Mouse (Mus musculus): Measurements from ENCODE around the gene F11r. TPM values are rescaled to one million over a fixed set of nuclear protein-coding genes. Genes with fewer than 3 reads are reported as not detected.

Gene F11r
- polyA plus RNA-seq, 1 experiment from 2014 or later, result 13.4 TPM

DNA sequence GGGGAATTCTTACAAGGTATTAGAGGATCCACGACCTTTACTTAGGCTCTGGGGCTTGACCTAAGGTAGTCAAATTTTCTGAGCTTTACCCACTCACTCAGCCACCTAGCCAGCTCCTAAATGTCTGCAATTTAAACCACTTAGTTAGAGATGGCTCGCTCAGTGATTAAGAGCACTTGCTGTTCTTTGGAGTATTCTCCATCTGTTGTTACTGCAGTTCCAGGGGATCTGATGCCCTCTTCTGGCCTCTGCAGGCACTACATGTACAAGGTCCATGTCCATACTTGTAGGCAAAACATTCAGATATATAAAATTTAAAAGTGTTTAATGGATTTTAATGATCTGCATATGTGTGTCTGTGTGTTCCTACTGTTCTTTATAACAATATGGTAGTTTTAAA, 41.6 kb downstream of the F11r start:
- Histone ChIP-seq H3K4me3 (ENCODE audit: low read depth, low read length) (no peak overlapping the region), H3K4me2 (ENCODE audit: low read depth, low read length, severe bottlenecking) (no peak overlapping the region), H3K4me1 (replicated peaks; ENCODE audit: control insufficient read depth, insufficient read depth, low read length) (no peaks in the 10 kb centered on the region), H3K9me3 (ENCODE audit: control insufficient read depth, low read length) (peaks cover 4% of the 10 kb centered on the region; the same call in 1 of the 2 replicates), H3K27ac (ENCODE audit: low read depth, low read length) (no peak overlapping the region), H3K36me3 (ENCODE audit: control insufficient read depth, insufficient read depth, low read length) (no peaks in the 10 kb centered on the region), H3K27me3 (ENCODE audit: control insufficient read depth, insufficient read depth, low read length) (no peaks in the 10 kb centered on the region), H3K9ac (ENCODE audit: low read length) (no peak overlapping the region)
- WGBS, result 65% methylated on average over 2 of the region's 2 CpGs
- DNase-seq (ENCODE audit: low spot score) (peak; percentile 72), ATAC-seq (replicated peaks; ENCODE audit: low FRiP score) (no peak)

DNA sequence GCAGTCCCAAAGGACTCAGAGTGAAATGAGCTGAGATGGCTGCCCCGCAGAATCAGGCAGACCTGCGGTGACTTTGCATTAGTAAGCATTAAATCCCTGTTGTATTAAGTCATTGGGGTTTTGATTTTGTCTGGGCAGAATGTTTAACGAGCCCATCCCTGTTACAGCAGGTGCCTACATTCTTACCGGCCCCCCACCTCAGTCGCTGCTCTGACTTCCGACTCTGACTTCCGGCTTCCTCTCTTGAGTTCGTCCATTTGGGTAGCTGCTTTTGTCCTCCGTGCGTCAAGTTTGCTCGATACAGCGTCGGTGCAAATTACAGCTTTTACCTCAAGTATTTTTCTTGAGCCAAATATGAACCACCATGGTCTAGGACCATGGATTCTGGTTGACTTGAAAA, 56.9 kb downstream of the F11r start:
- H3K36me3 ChIP-seq (ENCODE audit: control insufficient read depth, insufficient read depth, low read length), result no peaks in the 10 kb centered on the region
- DNase-seq (ENCODE audit: low spot score) (no peak), ATAC-seq (replicated peaks; ENCODE audit: low FRiP score) (no peak)
- no peak overlapping the region for H3K4me3 ChIP-seq (ENCODE audit: low read depth, low read length)
- H3K9ac ChIP-seq (ENCODE audit: low read length), result no peak overlapping the region
- H3K9me3 ChIP-seq (ENCODE audit: control insufficient read depth, low read length), result peaks cover 5% of the 10 kb centered on the region
- no peaks in the 10 kb centered on the region for H3K27me3 ChIP-seq (ENCODE audit: control insufficient read depth, insufficient read depth, low read length)
- no peak overlapping the region for H3K27ac ChIP-seq (ENCODE audit: low read depth, low read length)
- WGBS, result 90% methylated on average over 13 of the region's 13 CpGs
- no peaks in the 10 kb centered on the region for H3K4me1 ChIP-seq (replicated peaks; ENCODE audit: control insufficient read depth, insufficient read depth, low read length)
- H3K4me2 ChIP-seq (ENCODE audit: low read depth, low read length, severe bottlenecking), result no peak overlapping the region

DNA sequence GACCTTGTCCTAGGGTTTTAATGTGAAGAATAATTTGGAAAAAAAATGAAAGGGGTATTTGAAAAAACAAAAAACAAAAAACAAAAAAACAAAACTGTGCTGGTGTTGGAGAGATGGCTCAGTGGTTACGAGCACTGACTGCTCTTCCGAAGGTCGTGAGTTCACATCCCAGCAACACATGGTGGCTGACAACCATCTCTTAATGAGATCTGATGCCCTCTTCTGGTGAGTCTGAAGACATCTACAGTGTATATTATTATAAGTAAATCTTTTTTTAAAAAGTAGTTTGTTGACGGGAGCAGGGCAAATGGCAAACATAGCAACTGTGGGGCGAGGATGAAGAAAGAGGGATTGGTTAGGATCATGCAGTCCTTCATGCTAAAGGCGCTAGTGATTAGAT, 58.0 kb downstream of the F11r start:
- no peaks in the 10 kb centered on the region for H3K4me1 ChIP-seq (replicated peaks; ENCODE audit: control insufficient read depth, insufficient read depth, low read length)
- 91% methylated on average over 6 of the region's 6 CpGs for WGBS
- DNase-seq (ENCODE audit: low spot score) (no peak), ATAC-seq (replicated peaks; ENCODE audit: low FRiP score) (no peak)
- no peak overlapping the region for H3K4me2 ChIP-seq (ENCODE audit: low read depth, low read length, severe bottlenecking)
- no peaks in the 10 kb centered on the region for H3K36me3 ChIP-seq (ENCODE audit: control insufficient read depth, insufficient read depth, low read length)
- no peak overlapping the region for H3K27ac ChIP-seq (ENCODE audit: low read depth, low read length)
- no peak overlapping the region for H3K9ac ChIP-seq (ENCODE audit: low read length)
- peaks cover 3% of the 10 kb centered on the region for H3K9me3 ChIP-seq (ENCODE audit: control insufficient read depth, low read length)
- H3K27me3 ChIP-seq (ENCODE audit: control insufficient read depth, insufficient read depth, low read length), result no peaks in the 10 kb centered on the region
- no peak overlapping the region for H3K4me3 ChIP-seq (ENCODE audit: low read depth, low read length)

DNA sequence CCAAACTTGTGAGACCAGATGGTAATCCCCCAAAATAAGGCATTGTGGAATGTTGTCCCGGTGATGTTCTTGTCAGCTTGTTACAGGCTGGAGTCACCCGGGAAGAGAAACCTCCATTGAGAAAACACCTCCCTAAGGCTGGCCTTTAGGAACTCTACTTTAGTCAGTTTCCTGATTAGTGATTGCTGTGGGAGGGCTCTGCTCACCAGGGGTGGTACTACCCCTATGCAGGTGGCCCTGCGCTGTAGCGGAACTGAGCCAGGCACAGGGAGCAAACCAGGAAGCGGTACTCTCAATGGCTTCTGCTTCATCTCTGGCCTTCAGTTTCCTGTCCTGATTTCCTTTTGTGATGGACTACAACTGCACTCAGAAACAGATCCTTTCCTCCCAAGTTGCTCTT, 62.5 kb downstream of the F11r start:
- no peak for ATAC-seq (replicated peaks; ENCODE audit: low FRiP score)
- no peaks in the 10 kb centered on the region for H3K27me3 ChIP-seq (ENCODE audit: control insufficient read depth, insufficient read depth, low read length)
- WGBS, result 87% methylated on average over 5 of the region's 5 CpGs
- H3K9me3 ChIP-seq (ENCODE audit: control insufficient read depth, low read length), result no peaks in the 10 kb centered on the region
- no peak overlapping the region for H3K4me2 ChIP-seq (ENCODE audit: low read depth, low read length, severe bottlenecking)
- no peaks in the 10 kb centered on the region for H3K36me3 ChIP-seq (ENCODE audit: control insufficient read depth, insufficient read depth, low read length)
- peaks cover 2% of the 10 kb centered on the region; the same call in 1 of the 2 replicates for H3K4me1 ChIP-seq (replicated peaks; ENCODE audit: control insufficient read depth, insufficient read depth, low read length)
- no peak overlapping the region for H3K4me3 ChIP-seq (ENCODE audit: low read depth, low read length)
- no peak overlapping the region for H3K9ac ChIP-seq (ENCODE audit: low read length)
- no peak for DNase-seq (ENCODE audit: low spot score)
- H3K27ac ChIP-seq (ENCODE audit: low read depth, low read length), result no peak overlapping the region

DNA sequence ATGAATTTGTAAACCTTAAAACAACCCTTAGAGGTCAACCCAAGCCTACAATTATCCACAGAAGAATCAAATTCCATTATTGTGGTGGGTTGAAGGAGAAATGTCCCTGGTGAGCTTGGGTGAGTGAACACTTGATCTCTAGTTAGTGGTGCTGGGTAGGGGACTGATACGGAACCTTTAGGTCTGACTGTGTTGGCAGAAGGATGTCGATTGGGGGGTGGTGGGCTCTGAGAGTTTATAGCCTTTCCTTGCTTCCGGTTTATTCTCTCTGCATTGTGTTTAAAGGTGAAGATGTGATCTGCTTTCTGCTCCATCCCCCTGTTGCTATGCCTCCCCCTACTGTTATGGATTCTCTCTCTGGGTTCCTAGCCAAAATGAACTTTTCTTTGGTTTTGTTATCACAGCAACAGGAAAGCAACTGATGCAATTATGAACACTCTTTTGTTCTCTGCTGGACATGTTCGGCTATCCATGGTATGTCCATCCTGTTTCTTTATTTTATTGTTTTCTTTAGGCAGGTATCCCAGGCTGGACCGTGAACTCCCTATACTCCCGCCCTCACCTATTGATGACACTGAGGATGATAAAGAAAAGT, 63.8 kb downstream of the F11r start:
- Histone ChIP-seq H3K4me3 (ENCODE audit: low read depth, low read length) (no peak overlapping the region), H3K9me3 (ENCODE audit: control insufficient read depth, low read length) (no peaks in the 10 kb centered on the region), H3K27ac (ENCODE audit: low read depth, low read length) (no peak overlapping the region), H3K27me3 (ENCODE audit: control insufficient read depth, insufficient read depth, low read length) (no peaks in the 10 kb centered on the region), H3K36me3 (ENCODE audit: control insufficient read depth, insufficient read depth, low read length) (no peaks in the 10 kb centered on the region), H3K4me1 (replicated peaks; ENCODE audit: control insufficient read depth, insufficient read depth, low read length) (peaks cover 2% of the 10 kb centered on the region; the same call in 1 of the 2 replicates), H3K9ac (ENCODE audit: low read length) (no peak overlapping the region), H3K4me2 (ENCODE audit: low read depth, low read length, severe bottlenecking) (no peak overlapping the region)
- ATAC-seq (replicated peaks; ENCODE audit: low FRiP score) (no peak), DNase-seq (ENCODE audit: low spot score) (no peak)
- WGBS, result 68% methylated on average over 6 of the region's 6 CpGs

DNA sequence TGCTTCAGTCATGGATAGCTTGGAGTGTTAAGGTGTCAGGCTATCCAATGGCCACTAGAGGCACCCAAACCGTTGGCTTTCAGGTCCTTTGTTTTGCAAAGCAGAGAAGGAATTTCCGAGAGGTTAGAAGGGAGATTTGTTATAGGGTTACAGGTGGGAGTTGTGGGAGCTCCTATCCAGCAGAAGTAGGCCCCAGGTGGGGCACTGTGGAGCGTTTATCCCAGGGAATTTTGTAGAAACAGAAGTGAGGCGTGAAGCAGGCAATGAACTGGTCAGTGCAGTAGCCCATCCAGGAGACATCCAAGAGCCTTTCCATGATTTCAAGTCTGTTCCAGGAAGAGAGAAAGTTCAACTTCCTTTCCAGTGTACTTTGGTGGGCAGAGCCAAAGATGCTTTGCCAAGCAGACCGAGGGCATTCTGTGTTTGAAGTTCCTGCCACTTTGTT, 64.3 kb downstream of the F11r start:
- ATAC-seq (replicated peaks; ENCODE audit: low FRiP score) (no peak), DNase-seq (ENCODE audit: low spot score) (peak; percentile 61)
- H3K4me3 ChIP-seq (ENCODE audit: low read depth, low read length), result peak overlapping the region; percentile 9; the same call in 1 of the 2 replicates
- no peaks in the 10 kb centered on the region for H3K36me3 ChIP-seq (ENCODE audit: control insufficient read depth, insufficient read depth, low read length)
- no peaks in the 10 kb centered on the region for H3K9me3 ChIP-seq (ENCODE audit: control insufficient read depth, low read length)
- peak overlapping the region; percentile 66; the same call in 1 of the 2 replicates for H3K27ac ChIP-seq (ENCODE audit: low read depth, low read length)
- peaks cover 2% of the 10 kb centered on the region; the same call in 1 of the 2 replicates for H3K4me1 ChIP-seq (replicated peaks; ENCODE audit: control insufficient read depth, insufficient read depth, low read length)
- no peaks in the 10 kb centered on the region for H3K27me3 ChIP-seq (ENCODE audit: control insufficient read depth, insufficient read depth, low read length)
- 6% methylated on average over 5 of the region's 5 CpGs for WGBS
- H3K4me2 ChIP-seq (ENCODE audit: low read depth, low read length, severe bottlenecking), result peak overlapping the region; percentile 36; the same call in 1 of the 2 replicates
- H3K9ac ChIP-seq (ENCODE audit: low read length), result peak overlapping the region; percentile 37

DNA sequence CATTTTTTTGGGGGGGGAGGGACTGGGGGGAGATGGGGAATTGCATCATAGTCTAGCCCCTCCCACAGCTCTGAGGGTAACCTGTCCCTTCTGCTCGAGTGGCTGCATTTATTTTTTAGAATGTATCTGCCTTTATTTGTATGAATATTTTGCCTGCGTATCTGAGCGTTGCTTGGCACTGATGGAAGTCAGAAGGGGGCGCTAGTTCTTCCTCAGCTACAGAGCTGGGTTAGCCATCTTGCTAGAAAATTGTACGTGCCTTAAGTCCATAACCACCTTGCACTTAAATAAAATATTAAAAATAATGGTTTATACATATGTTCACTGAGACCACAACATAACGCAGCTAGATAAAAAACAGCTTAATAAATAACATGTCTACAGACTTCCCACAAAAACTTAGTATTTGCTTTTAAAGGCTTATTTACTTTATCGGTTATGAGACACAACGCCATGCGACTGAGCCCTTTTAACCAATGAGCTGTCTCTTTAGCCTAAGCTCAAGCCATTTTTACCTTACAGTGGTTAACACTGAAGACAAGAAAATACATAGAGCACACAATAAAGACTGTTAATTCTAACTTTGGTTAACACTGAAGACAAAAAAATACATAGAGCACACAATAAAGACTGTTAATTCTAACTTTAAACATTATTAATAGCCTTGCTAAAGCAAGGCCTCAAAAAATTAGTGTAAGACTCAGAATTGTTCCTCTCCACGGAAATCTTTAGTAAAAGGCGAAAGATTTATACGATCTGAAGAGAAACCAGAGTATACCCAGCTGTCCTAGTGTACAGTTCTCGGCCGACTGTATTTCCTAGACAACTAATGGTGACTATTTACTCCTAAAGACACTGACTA, 65.3 kb downstream of the F11r start:
- peak; percentile 87 for ATAC-seq (replicated peaks; ENCODE audit: low FRiP score)
- no peak overlapping the region; the same call in 1 of the 2 replicates for H3K9ac ChIP-seq (ENCODE audit: low read length)

DNA sequence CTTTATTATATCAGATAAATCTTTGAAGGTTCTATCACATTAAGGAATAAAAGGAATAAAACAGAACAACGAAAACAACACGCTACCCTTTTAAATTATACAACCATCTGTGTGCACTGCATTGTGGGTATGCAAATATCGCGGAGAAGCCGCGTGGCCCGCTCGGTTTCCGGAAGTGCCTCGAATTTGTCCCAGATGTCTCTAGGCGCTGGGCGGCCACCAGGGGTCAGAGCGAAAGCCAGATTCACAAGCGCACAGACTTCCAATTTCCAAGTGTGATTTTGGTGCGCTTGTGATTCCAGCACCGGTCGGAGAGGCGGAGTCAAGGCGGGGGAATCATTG, 65.9 kb downstream of the F11r start, which contains the start of gene Alyref2:
Gene Alyref2 (plus strand): TSS at position 229 of the 342 bp plus-strand sequence.
- H3K4me1 ChIP-seq (replicated peaks; ENCODE audit: control insufficient read depth, insufficient read depth, low read length), result peaks cover 2% of the 10 kb centered on the region; the same call in 1 of the 2 replicates
- H3K4me2 ChIP-seq (ENCODE audit: low read depth, low read length, severe bottlenecking), result peak within 1 kb of the TSS; percentile 81
- under 1% methylated on average over 19 of the region's 19 CpGs for WGBS
- H3K27me3 ChIP-seq (ENCODE audit: control insufficient read depth, insufficient read depth, low read length), result no peaks in the 10 kb centered on the region
- H3K36me3 ChIP-seq (ENCODE audit: control insufficient read depth, insufficient read depth, low read length), result no peaks in the 10 kb centered on the region
- H3K9ac ChIP-seq (ENCODE audit: low read length), result peak within 1 kb of the TSS; percentile 79
- peak within 1 kb of the TSS; percentile 52 for H3K4me3 ChIP-seq (ENCODE audit: low read depth, low read length)
- DNase-seq (ENCODE audit: low spot score) (peak; percentile 96), ATAC-seq (replicated peaks; ENCODE audit: low FRiP score) (peak; percentile 90)
- H3K9me3 ChIP-seq (ENCODE audit: control insufficient read depth, low read length), result no peaks in the 10 kb centered on the region
- peak within 1 kb of the TSS; percentile 95 for H3K27ac ChIP-seq (ENCODE audit: low read depth, low read length)

More for the DNA sequence above, 65.3 kb downstream of the F11r start:
- Histone ChIP-seq H3K27ac (ENCODE audit: low read depth, low read length) (peak overlapping the region; percentile 95), H3K4me1 (replicated peaks; ENCODE audit: control insufficient read depth, insufficient read depth, low read length) (peaks cover 2% of the 10 kb centered on the region; the same call in 1 of the 2 replicates), H3K27me3 (ENCODE audit: control insufficient read depth, insufficient read depth, low read length) (no peaks in the 10 kb centered on the region), H3K36me3 (ENCODE audit: control insufficient read depth, insufficient read depth, low read length) (no peaks in the 10 kb centered on the region), H3K4me3 (ENCODE audit: low read depth, low read length) (no peak overlapping the region; the same call in 1 of the 2 replicates), H3K9me3 (ENCODE audit: control insufficient read depth, low read length) (no peaks in the 10 kb centered on the region), H3K4me2 (ENCODE audit: low read depth, low read length, severe bottlenecking) (peak overlapping the region; percentile 11; the same call in 1 of the 2 replicates)
- under 1% methylated on average over 14 of the region's 14 CpGs for WGBS
- DNase-seq (ENCODE audit: low spot score), result peak; percentile 76
